In genomic region chr17:52691988-52692387, GRCm38 (mm10) we compare ENCODE assay signal across 20 mouse cellular contexts.
"Had no signal": no experiment of that assay in that cellular context is flagged by ENCODE, and none has a peak within 500 bp of the region (broad histone marks: within the 10 kb centered on the region; RNA-seq: fewer than 3 reads in every experiment).

No protein-coding gene starts in this region.

- H3K4me3 ChIP-seq: liver, embryonic 15.5 days; lung, embryonic 15.5 days; midbrain, embryonic 10.5 days; midbrain, embryonic 12.5 days; myocyte; neural tube, embryonic 13.5 days; neural tube, embryonic 15.5 days had no signal

- H3K27ac ChIP-seq: liver, embryonic 15.5 days; lung, embryonic 15.5 days; midbrain, embryonic 10.5 days; midbrain, embryonic 12.5 days; neural tube, embryonic 13.5 days; neural tube, embryonic 15.5 days had no signal

- H3K4me1 ChIP-seq: liver, embryonic 15.5 days; lung, embryonic 15.5 days; midbrain, embryonic 10.5 days; midbrain, embryonic 12.5 days; neural tube, embryonic 13.5 days; neural tube, embryonic 15.5 days had no signal

- DNase-seq: liver, postnatal 0 days; lung, adult 2 months; lung, postnatal 14 days; lung, postnatal 4 days; midbrain, embryonic 14.5 days; right cerebral cortex, adult 18-20 months; right cerebral cortex, postnatal 25 days; right cerebral cortex, postnatal 4 days; spleen, adult 18-20 months; thymus, adult 18-20 months; thymus, postnatal 14 days had no signal

- ATAC-seq: liver, postnatal 0 days; lung, postnatal 0 days; midbrain, embryonic 16.5 days had no signal
